Mouse (Mus musculus) cerebellum, adult 2 months (tissue): ENCODE measurements around the gene Cntn2.

ENCODE experiments used
- CTCF ChIP-seq: fragments of 200-500 bp; IDR thresholded peaks from 2 replicates; pipeline ENCODE4 v1.5.1; 2011; ENCODE audit warnings: low read depth, mild to moderate bottlenecking, control low read depth, low read length, moderate library complexity, borderline replicate concordance; ENCODE audit not compliant: insufficient read depth
- POLR2A ChIP-seq: fragments of 200-500 bp; IDR thresholded peaks from 2 replicates; pipeline ENCODE4 v1.6.1; 2011; ENCODE audit warnings: low read length, control low read depth, borderline replicate concordance; ENCODE audit not compliant: insufficient read depth

- TF ChIP-seq CTCF, result no peak
- no peak for TF ChIP-seq POLR2A
Measured at GRCm38 (mm10) chr1:132557901-132558631, 15.0 kb upstream of the Cntn2 start.
